Mouse (Mus musculus): ENCODE measurements at regions not wholly inside any gene's neighbourhood (a gene's known extent, or its start where the extent isn't known, plus 50 kb on each side); places are given as distances from the start of the nearest gene placed in this dataset.
"Not testable (repeated sequence)": the region's sequence is repeated elsewhere in the genome, so short reads cannot be mapped to it uniquely, and the experiment has no call there.

DNA sequence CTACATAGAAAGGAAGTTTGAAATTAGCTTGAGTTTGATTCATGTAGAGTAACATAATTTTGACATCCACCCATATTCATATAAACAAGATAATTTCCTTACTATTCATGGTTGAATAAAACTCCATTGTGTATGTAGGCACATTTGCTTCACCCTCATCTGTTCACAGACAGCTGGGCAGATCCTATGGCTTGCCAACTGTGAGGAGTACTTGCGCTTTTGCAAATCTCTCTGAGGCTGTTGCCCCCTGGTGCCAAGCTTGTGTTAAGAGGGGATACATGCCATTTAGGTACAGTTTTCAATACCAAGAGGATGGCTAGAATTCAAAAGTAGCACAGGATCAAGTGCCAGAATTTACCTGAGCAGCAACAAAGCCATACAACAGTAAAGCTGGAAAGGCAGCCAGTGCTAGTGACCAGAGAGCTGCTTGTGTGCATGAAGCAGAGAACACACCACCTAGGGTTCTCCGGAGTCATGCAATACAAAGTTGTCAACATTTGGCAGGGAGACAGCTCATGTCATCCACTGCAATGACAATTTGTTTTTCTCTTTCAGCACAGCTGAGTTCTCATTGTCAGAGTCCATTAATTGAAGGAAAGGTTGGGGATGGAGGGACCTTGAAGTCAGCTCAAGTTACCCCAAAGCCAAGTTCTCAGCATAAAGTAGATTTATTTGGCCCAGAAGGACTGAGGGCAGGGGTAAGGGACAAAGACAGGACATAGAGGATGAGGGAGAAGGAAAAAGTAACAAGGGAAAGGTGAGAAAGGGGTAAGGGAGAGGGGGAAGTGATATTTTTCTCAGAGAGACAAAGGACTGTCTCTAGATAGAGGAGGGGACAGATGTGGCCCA, 321.6 kb upstream of the Cwc22 start:
- DNase-seq (ENCODE audit: low spot score) = no peak
- TF ChIP-seq CTCF (IDR thresholded peaks at IDR 0.05; ENCODE audit: low read depth) (no peak), EP300 (optimal IDR thresholded peaks at IDR 0.05) (no peak)
- H3K4me1 ChIP-seq (replicated peaks; ENCODE audit: control insufficient read depth, insufficient read depth) = no peaks in the 10 kb centered on the region
- H3K4me3 ChIP-seq (ENCODE audit: low read depth, low read length) = no peak overlapping the region
- no peaks in the 10 kb centered on the region for H3K27me3 ChIP-seq (ENCODE audit: control insufficient read depth, insufficient read depth, low read length)
- H3K4me2 ChIP-seq (replicated peaks; ENCODE audit: low read depth) = no peak overlapping the region
- WGBS = 78% methylated on average over 2 of the region's 2 CpGs
- no peaks in the 10 kb centered on the region for H3K36me3 ChIP-seq (ENCODE audit: control insufficient read depth, insufficient read depth, low read length)
- H3K27ac ChIP-seq (replicated peaks) = no peak overlapping the region
- no peak overlapping the region for H3K9ac ChIP-seq (ENCODE audit: low read length)
- H3K9me3 ChIP-seq (ENCODE audit: control insufficient read depth, low read length) = no peaks in the 10 kb centered on the region
- ATAC-seq (ENCODE audit: low FRiP score, low TSS enrichment) = no peak

DNA sequence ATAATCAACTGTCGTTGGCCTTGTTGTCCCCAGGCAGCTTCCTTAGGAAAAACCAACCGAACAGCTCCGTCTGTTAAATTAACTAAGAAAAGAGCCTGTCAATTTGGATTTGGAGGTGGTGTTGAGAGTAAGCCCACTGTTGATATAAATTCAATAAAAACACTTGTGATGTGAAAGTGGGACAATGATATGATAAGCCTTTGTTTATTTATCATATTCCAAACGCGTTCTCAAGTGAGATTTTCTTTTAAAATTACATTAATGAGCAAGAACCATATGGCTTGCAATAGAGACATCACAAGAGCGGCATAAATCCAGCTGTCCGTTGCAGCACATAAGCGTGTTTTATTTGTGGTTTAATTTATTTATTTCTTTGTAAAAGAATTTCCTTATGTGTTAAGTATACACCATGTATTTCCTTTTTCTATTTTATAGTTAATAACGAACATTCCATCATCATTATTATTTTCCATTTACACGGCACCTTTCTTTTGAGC, 307.5 kb upstream of the Cwc22 start:
- H3K27ac ChIP-seq (replicated peaks) = no peak overlapping the region
- TF ChIP-seq EP300 (optimal IDR thresholded peaks at IDR 0.05) (no peak), CTCF (IDR thresholded peaks at IDR 0.05; ENCODE audit: low read depth) (no peak)
- no peak overlapping the region for H3K4me2 ChIP-seq (replicated peaks; ENCODE audit: low read depth)
- ATAC-seq (ENCODE audit: low FRiP score, low TSS enrichment) (no peak), DNase-seq (ENCODE audit: low spot score) (no peak)
- no peaks in the 10 kb centered on the region for H3K27me3 ChIP-seq (ENCODE audit: control insufficient read depth, insufficient read depth, low read length)
- H3K9ac ChIP-seq (ENCODE audit: low read length) = no peak overlapping the region
- no peaks in the 10 kb centered on the region for H3K36me3 ChIP-seq (ENCODE audit: control insufficient read depth, insufficient read depth, low read length)
- H3K4me3 ChIP-seq (ENCODE audit: low read depth, low read length) = no peak overlapping the region
- WGBS = 58% methylated on average over 10 of the region's 10 CpGs
- no peaks in the 10 kb centered on the region for H3K4me1 ChIP-seq (replicated peaks; ENCODE audit: control insufficient read depth, insufficient read depth)
- H3K9me3 ChIP-seq (ENCODE audit: control insufficient read depth, low read length) = no peaks in the 10 kb centered on the region

DNA sequence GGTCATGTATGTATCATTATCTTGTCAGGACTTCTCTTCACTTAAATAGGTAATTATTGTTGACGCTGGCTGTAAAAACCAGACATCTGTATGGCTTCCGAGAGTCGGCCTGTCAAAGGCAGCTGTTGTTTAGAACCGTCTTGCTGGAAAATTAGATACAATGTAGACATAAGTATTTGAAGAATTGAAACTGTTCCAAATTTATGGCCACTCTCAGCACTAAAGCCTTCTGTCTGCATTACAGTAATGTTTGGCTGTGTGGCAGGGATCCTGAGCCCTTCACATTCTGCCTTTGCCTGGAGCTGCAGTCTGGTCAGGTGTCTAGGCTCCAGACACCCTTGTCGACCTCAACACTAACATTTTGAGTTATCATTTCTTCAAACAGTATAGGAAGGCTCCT, 300.2 kb upstream of the Cwc22 start:
- TF ChIP-seq EP300 (optimal IDR thresholded peaks at IDR 0.05) (no peak), CTCF (IDR thresholded peaks at IDR 0.05; ENCODE audit: low read depth) (no peak)
- Histone ChIP-seq H3K36me3 (ENCODE audit: control insufficient read depth, insufficient read depth, low read length) (no peaks in the 10 kb centered on the region), H3K27me3 (ENCODE audit: control insufficient read depth, insufficient read depth, low read length) (no peaks in the 10 kb centered on the region), H3K9me3 (ENCODE audit: control insufficient read depth, low read length) (no peaks in the 10 kb centered on the region), H3K27ac (replicated peaks) (no peak overlapping the region), H3K4me3 (ENCODE audit: low read depth, low read length) (no peak overlapping the region), H3K9ac (ENCODE audit: low read length) (no peak overlapping the region), H3K4me2 (replicated peaks; ENCODE audit: low read depth) (no peak overlapping the region), H3K4me1 (replicated peaks; ENCODE audit: control insufficient read depth, insufficient read depth) (no peaks in the 10 kb centered on the region)
- ATAC-seq (ENCODE audit: low FRiP score, low TSS enrichment) (no peak), DNase-seq (ENCODE audit: low spot score) (no peak)
- 58% methylated on average over 5 of the region's 5 CpGs for WGBS

DNA sequence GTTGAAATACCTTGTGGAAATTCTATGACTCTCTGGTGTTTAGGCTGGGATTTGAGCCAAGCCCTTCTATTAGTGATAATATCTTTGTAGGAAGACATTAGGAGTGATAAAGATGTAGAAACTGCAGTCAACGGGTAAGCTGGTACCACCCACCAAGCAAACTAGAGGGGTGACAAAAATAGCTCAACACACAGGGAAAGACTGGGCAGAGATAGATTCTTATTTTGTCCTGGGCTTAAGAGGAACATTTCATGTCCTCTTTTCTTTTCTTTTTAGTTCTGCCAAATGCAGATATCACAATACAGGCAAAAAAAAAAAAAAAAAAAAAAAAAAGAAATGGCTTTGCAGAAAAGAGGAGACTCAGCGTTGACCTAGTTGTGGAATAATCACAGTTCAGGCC, 294.1 kb upstream of the Cwc22 start:
- H3K4me1 ChIP-seq (replicated peaks; ENCODE audit: control insufficient read depth, insufficient read depth) = no peaks in the 10 kb centered on the region
- 39% methylated on average over 2 of the region's 2 CpGs for WGBS
- H3K36me3 ChIP-seq (ENCODE audit: control insufficient read depth, insufficient read depth, low read length) = no peaks in the 10 kb centered on the region

DNA sequence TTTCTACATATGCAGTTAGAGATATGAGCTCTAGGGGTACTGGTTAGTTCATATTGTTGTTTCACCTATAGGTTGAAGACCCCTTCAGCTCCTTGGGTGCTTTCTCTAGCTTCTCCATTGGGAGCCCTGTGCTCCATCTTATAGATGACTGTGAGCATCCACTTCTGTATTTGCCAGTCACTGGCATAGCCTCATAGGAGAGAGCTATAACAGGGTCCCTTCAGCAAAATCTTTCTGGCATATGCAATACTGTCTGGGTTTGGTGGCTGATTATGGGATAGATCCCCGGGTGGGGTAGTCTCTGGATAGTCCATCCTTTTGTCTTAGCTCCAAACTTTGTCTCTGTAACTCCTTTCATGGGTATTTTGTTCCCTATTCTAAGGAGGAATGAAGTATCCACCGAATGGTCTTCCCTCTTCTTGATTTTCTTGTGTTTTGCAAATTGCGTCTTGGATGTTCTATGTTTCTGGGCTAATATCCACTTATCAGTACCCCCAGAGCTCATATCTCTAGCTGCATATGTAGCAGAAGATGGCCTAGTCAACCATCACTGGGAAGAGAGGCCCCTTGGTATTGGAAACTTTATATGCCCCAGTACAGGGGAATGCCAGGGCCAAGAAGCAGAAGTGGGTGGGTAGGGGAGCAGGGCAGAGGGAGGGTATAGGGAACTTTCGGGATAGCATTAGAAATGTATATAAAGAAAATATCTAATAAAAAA, 279.4 kb upstream of the Cwc22 start:
- 92% methylated on average over 4 of the region's 4 CpGs for WGBS
- not testable (repeated sequence) for ATAC-seq (ENCODE audit: low FRiP score, low TSS enrichment); H3K9me3 ChIP-seq (ENCODE audit: control insufficient read depth, low read length); H3K4me3 ChIP-seq (ENCODE audit: low read depth, low read length); H3K4me1 ChIP-seq (replicated peaks; ENCODE audit: control insufficient read depth, insufficient read depth); H3K36me3 ChIP-seq (ENCODE audit: control insufficient read depth, insufficient read depth, low read length); H3K9ac ChIP-seq (ENCODE audit: low read length); H3K4me2 ChIP-seq (replicated peaks; ENCODE audit: low read depth); DNase-seq (ENCODE audit: low spot score); H3K27me3 ChIP-seq (ENCODE audit: control insufficient read depth, insufficient read depth, low read length); H3K27ac ChIP-seq (replicated peaks)

More for the DNA sequence above, 294.1 kb upstream of the Cwc22 start:
- Histone ChIP-seq H3K9me3 (ENCODE audit: control insufficient read depth, low read length) (no peaks in the 10 kb centered on the region), H3K4me2 (replicated peaks; ENCODE audit: low read depth) (no peak overlapping the region), H3K27me3 (ENCODE audit: control insufficient read depth, insufficient read depth, low read length) (no peaks in the 10 kb centered on the region), H3K27ac (replicated peaks) (no peak overlapping the region), H3K4me3 (ENCODE audit: low read depth, low read length) (no peak overlapping the region), H3K9ac (ENCODE audit: low read length) (no peak overlapping the region)
- DNase-seq (ENCODE audit: low spot score) (no peak), ATAC-seq (ENCODE audit: low FRiP score, low TSS enrichment) (no peak)
- TF ChIP-seq CTCF (IDR thresholded peaks at IDR 0.05; ENCODE audit: low read depth) = no peak
- no peak for TF ChIP-seq EP300 (optimal IDR thresholded peaks at IDR 0.05)

DNA sequence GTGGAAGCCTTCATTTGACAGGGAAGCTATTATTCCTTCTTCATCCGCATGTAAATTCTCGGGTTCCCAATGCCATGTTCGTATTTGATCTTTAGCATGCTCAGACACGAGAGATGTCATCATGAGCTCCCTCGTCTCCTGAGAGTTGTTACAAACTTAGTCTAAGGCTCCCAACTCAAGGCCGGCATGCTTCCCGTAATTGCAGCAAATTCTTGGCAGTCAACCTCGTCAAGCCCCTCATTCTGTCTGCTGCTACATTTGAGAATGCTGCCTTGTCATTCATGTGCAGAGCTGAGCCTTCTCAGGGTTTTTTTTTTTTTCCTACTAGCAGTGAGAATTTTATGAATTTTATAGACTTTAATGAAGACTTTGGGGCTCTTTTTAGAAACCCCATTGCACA, 268.3 kb upstream of the Cwc22 start:
- H3K9ac ChIP-seq (ENCODE audit: low read length) = no peak overlapping the region
- no peak overlapping the region for H3K27ac ChIP-seq (replicated peaks)
- H3K4me3 ChIP-seq (ENCODE audit: low read depth, low read length) = no peak overlapping the region
- no peaks in the 10 kb centered on the region for H3K4me1 ChIP-seq (replicated peaks; ENCODE audit: control insufficient read depth, insufficient read depth)
- no peaks in the 10 kb centered on the region for H3K36me3 ChIP-seq (ENCODE audit: control insufficient read depth, insufficient read depth, low read length)
- H3K9me3 ChIP-seq (ENCODE audit: control insufficient read depth, low read length) = no peaks in the 10 kb centered on the region
- WGBS = 59% methylated on average over 8 of the region's 8 CpGs
- DNase-seq (ENCODE audit: low spot score) (no peak), ATAC-seq (ENCODE audit: low FRiP score, low TSS enrichment) (no peak)
- TF ChIP-seq EP300 (optimal IDR thresholded peaks at IDR 0.05) (no peak), CTCF (IDR thresholded peaks at IDR 0.05; ENCODE audit: low read depth) (no peak)
- H3K27me3 ChIP-seq (ENCODE audit: control insufficient read depth, insufficient read depth, low read length) = no peaks in the 10 kb centered on the region
- H3K4me2 ChIP-seq (replicated peaks; ENCODE audit: low read depth) = no peak overlapping the region
